Comparison of ENCODE assay signal across 8 mouse cellular contexts in genomic region chr6:119106726-119107125, GRCm38 (mm10).
DNase-seq lines count a peak whose midpoint lies in the region; ATAC-seq lines count a peak whose summit lies in the region.

No protein-coding gene starts in this region.

- H3K9me3 ChIP-seq in lung, embryonic 16.5 days (ENCODE audit: control insufficient read depth, low read length): no peaks in the 10 kb centered on the region
- no peaks in the 10 kb centered on the region for H3K9me3 ChIP-seq in limb, embryonic 12.5 days
- H3K9me3 ChIP-seq in stomach, embryonic 16.5 days (replicated peaks; ENCODE audit: control insufficient read depth, low read length): no peaks in the 10 kb centered on the region

- peak overlapping the region; percentile 96 for H3K4me2 ChIP-seq in lung, embryonic 16.5 days (ENCODE audit: low read depth, low read length)
- H3K4me2 ChIP-seq in limb, embryonic 12.5 days: peak overlapping the region; percentile 91
- H3K4me2 ChIP-seq in stomach, embryonic 16.5 days (ENCODE audit: low read depth, low read length): peak overlapping the region; percentile 96

- DNase-seq in cerebellum, adult 9-11 months: peak; percentile 45
- DNase-seq in cerebellum, adult 11 months: no peak
- no peak for DNase-seq in lung, postnatal 25 days (ENCODE audit: low spot score)
- no peak for DNase-seq in layer of hippocampus, adult 11-12 months (ENCODE audit: low spot score)
- no peak for DNase-seq in yolk sac, embryonic 10.5 days (ENCODE audit: low spot score)

- 15% methylated on average over 7 of the region's 7 CpGs for WGBS in lung, embryonic 16.5 days
- WGBS in limb, embryonic 12.5 days: 9% methylated on average over 7 of the region's 7 CpGs
- WGBS in stomach, embryonic 16.5 days: 21% methylated on average over 7 of the region's 7 CpGs

- H3K27ac ChIP-seq in lung, embryonic 16.5 days (ENCODE audit: low read length): no peak overlapping the region
- peak overlapping the region; percentile 97; the same call in 1 of the 2 replicates for H3K27ac ChIP-seq in limb, embryonic 12.5 days
- H3K27ac ChIP-seq in stomach, embryonic 16.5 days (ENCODE audit: low read length): peak overlapping the region; percentile 13; the same call in 1 of the 2 replicates

- peaks cover 3% of the 10 kb centered on the region for H3K27me3 ChIP-seq in lung, embryonic 16.5 days (ENCODE audit: control insufficient read depth, insufficient read depth, low read depth, low read length)
- peaks cover 23% of the 10 kb centered on the region for H3K27me3 ChIP-seq in limb, embryonic 12.5 days
- peaks cover 25% of the 10 kb centered on the region for H3K27me3 ChIP-seq in stomach, embryonic 16.5 days (ENCODE audit: control insufficient read depth, insufficient read depth, low read length)

- H3K9ac ChIP-seq in lung, embryonic 16.5 days (ENCODE audit: low read length): peak overlapping the region; percentile 78
- H3K9ac ChIP-seq in limb, embryonic 12.5 days (replicated peaks): peak overlapping the region; percentile 84
- peak overlapping the region; percentile 16; the same call in 1 of the 2 replicates for H3K9ac ChIP-seq in stomach, embryonic 16.5 days (ENCODE audit: low read length)

- peaks cover 16% of the 10 kb centered on the region for H3K4me1 ChIP-seq in lung, embryonic 16.5 days (replicated peaks; ENCODE audit: control insufficient read depth, insufficient read depth, low read length)
- peaks cover 52% of the 10 kb centered on the region for H3K4me1 ChIP-seq in limb, embryonic 12.5 days (replicated peaks)
- H3K4me1 ChIP-seq in stomach, embryonic 16.5 days (ENCODE audit: control insufficient read depth, insufficient read depth, low read length): no peaks in the 10 kb centered on the region; the same call in 1 of the 2 replicates

- no peaks in the 10 kb centered on the region for H3K36me3 ChIP-seq in lung, embryonic 16.5 days (ENCODE audit: control insufficient read depth, insufficient read depth, low read length)
- H3K36me3 ChIP-seq in limb, embryonic 12.5 days: no peaks in the 10 kb centered on the region
- H3K36me3 ChIP-seq in stomach, embryonic 16.5 days (ENCODE audit: control insufficient read depth, insufficient read depth, low read length): no peaks in the 10 kb centered on the region

- ATAC-seq in lung, embryonic 16.5 days (ENCODE audit: low read depth): no peak
- no peak for ATAC-seq in limb, embryonic 12.5 days (ENCODE audit: insufficient number of reproducible peaks, insufficient read depth, low FRiP score, low TSS enrichment, low read depth)
- ATAC-seq in stomach, embryonic 16.5 days (ENCODE audit: insufficient read depth, low FRiP score): no peak

- H3K4me3 ChIP-seq in lung, embryonic 16.5 days (ENCODE audit: low read length): peak overlapping the region; percentile 70
- H3K4me3 ChIP-seq in limb, embryonic 12.5 days (replicated peaks): peak overlapping the region; percentile 73
- H3K4me3 ChIP-seq in stomach, embryonic 16.5 days (replicated peaks; ENCODE audit: low read length): peak overlapping the region; percentile 68

Comparison
In these comparisons a context has a peak if more than half of its experiments do, and no peak if none do; other contexts are left out.
1. H3K9ac ChIP-seq: peak in every context shown above with its lines; median percentile 84 in limb, embryonic 12.5 days; 78 in lung, embryonic 16.5 days; 16 in stomach, embryonic 16.5 days.